Mouse (Mus musculus) fibroblast of lung, adult 2 months (primary cell): Measurements from ENCODE around the gene Fam53b.

Source experiments
- DNase-seq: peaks from one replicate; pipeline ENCODE4 v3.0.0-alpha.2; 2011; ENCODE audit warnings: low read depth

Fam53b gene

DNA sequence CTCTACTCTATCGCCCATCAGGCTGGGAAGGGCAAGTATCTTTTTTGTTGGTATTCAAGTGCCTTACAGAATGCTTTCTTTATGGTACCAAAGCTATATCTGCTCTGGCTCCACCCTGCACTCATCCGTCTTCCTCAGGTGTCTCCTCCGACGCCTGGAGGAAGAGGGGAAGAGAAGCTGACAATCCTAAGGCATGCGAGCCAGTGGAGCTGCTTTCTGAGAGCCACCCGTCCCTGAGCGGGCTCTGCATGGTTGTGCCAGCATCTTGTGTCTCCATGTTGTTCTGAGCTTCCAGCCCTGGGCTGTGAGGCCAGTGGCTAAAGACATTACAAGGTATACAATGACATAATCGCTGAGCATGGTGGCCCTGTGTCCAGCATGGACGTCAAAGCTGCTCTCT lies 79.5 kb downstream of the Fam53b start:
- no peak for DNase-seq

DNA sequence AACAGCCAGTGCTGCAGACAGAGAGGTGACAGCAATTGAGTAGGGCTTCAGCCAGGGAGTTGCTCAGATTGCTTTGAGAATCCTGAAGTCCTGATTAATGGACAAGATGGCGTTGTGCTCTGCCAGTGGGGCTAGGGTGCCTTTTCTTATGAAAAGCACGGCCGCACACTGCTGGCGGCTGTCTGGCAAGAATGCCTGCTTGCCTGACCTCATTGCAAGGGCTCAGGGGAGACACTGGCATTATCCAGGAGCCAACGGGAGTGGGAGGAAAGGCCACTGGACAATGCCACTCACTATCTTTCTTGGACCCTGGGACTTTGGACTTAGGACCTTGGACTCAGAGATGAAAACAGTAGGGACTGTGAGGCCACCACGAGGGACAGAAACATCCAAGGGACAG lies 80.2 kb downstream of the Fam53b start:
- DNase-seq: no peak

DNA sequence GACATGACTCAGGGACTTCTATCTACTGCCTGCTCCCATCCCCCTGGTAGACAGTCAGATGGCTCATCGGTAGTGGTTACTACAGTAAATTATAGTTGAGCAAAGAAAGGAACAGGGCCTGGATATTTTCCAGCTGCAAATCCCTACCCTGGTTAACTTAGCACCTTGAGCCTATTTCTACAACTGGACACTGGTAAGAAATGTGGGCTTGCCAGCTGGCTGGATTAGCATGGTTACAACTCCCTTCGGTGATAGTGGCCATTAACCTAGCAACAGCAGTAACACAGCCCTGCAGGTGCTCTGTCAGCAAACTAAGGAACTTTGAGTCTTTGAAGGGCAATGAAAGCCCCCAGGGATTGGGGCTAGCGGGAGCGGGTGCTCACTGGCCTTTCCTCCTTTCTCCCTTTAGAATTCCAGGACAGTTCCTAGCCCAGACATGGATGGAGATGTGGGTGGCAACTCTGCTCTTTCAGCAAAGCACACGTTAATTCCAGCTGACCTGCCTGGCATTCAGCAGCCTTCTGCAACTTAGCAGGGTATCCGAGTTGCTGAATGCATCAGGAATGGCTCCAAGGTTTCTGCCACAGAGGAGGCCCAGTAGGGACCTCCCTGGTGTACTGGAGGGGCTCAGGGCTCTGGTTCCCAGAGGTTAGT lies 81.4 kb downstream of the Fam53b start:
- no peak for DNase-seq

DNA sequence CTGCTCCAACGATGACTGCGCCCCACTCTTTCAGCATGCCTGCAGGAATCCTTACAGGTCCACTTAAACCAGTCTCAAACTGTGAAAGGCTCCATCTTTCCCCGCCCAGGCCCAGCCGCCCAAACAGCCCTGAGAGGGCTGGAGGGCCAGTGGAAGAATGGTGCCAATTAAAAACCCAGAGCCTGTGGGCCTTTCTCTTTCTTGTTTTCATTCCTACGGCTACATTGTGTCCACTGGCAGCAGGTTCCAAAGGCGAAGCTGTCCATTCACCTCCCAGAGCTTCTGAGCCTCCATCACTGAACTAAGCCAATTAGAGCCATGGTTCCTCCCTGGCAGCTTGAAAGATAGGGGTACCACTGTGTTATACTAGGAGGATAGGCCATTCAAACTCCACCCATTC lies 82.1 kb downstream of the Fam53b start:
- DNase-seq: no peak

DNA sequence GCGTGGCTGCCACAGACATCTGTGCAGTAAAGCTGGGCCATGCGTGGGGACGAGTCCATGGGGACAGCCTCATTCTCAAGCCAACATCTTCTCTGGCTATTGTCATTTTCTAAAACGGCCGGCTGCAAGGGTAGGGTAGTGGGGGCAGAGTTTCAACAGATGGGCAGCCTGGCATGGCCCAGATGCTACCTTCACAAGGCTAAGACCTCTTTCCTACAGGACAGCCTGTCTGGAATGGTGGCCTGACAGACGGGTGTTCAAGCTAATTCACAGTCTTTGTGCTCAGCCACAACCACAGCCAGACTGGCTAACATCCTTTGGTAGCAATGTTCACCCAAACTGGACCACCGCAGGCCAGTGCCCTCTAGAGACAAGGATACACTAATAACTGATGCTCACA lies 83.2 kb downstream of the Fam53b start:
- no peak for DNase-seq

DNA sequence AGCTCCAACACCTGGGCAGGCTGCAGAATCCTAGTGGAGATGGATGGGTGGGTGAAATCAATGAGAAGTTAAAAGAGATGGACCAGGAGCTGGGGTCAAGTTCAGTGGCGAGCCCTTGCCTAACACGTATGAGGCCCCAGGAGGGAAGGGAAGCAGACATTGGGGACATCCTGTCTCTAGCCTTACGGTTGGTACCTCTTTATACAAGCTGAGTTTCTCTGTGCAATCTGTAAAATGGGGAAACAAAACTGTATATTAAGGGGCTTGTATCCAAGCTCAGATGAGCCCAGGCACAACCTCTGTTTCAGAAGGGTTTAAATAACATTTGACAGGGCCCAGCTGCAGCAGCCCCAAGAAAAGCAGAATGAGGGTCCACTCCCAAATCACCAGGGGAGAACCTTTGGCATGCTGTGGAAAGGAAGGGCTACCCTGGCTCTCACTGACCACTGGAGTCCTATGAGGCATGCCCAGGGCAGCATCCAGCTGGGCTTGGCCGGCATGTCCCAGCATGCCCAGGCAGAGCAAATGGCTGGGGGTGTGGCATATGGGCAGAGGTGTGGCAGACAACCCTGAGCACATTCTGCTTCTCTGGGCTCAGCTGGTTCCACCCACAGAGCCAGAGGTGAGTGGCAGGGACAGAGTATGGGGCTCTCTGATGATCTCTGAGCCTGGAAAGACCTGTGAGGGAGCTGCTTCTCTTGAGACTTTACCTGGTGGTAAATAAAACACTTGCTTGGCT lies 84.4 kb downstream of the Fam53b start:
- DNase-seq: no peak

DNA sequence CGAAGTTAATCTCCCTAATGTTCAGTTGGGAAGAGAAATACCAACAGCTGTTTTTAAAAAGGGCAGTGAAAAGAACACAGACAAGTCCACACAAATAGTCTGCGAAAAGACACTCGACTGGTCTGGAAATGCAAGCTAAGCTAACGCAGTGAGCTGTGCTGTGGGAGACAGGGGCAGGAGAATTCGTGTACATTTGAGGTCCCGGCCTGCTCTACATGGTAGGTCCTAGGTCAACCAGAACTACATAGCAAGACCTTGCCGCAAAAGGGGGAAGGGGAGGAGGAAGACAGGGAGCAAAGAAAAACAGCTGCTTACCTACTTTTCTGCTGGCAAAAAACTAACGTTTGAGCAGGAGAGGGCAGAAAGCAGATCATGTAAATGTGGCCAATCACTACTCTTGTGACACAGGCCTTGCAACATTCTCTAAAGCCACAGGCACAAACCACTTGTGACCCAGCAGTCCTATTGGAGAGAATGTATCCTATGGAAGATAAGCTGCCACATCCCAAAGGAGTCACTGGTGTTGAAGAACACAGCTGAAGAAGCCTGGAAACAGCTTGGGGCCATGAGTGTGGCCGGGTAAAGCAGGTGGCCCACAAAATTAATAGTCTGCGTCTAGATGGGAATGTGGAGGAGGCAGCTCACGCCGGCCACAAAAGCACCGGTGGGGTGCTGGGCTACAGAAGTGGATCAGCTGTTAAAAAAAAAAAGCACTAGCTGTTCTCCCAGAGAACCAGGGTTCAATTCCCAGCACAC lies 87.4 kb downstream of the Fam53b start:
- no peak for DNase-seq

DNA sequence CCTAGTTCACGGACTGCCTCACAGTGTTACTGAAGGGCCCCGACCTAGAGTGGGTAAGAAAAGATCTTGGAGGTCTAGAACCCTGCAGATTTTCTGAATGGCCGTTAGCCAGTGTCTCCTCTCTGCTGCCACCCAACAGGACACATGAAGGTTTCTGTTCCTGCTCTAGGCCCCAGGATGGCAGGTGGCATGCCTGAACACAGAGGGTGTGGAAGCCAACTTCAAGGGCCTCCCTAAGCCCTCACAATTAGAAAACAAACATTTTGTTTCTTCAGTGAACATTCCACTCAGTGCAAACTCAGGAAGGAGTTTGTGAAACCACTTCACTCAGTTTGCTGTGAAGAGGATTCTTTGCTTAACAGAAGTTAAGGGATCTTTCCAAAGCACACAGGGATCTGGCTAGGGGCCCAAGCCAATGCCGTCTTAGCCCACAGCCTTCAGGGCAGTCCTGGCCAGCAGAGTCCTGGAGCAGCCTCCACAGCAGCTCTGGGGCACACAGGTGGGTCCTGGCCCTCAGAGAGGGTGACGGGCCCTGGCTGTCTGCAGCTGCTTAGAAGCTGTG lies 89.1 kb downstream of the Fam53b start:
- DNase-seq: peak; percentile 56

DNA sequence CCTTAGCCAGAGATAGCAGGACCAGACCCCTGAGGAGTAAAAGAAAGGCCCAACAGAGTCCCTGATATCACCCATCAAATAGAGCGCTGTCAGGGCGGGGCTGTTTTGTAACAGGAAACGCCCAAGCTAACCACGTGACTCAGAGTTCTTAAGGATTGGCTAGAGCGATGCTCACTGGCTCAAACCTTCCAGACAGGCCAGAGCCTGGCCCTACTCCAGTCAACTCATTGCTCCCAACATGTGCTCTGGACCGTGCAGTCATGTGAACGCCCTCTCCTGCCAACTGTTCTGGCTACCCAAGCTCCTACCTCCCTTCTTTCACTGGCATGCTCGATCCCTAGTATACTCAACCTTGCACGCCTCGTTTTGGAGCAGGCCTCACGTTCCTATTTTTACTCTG lies 89.8 kb downstream of the Fam53b start:
- DNase-seq: peak; percentile 99

DNA sequence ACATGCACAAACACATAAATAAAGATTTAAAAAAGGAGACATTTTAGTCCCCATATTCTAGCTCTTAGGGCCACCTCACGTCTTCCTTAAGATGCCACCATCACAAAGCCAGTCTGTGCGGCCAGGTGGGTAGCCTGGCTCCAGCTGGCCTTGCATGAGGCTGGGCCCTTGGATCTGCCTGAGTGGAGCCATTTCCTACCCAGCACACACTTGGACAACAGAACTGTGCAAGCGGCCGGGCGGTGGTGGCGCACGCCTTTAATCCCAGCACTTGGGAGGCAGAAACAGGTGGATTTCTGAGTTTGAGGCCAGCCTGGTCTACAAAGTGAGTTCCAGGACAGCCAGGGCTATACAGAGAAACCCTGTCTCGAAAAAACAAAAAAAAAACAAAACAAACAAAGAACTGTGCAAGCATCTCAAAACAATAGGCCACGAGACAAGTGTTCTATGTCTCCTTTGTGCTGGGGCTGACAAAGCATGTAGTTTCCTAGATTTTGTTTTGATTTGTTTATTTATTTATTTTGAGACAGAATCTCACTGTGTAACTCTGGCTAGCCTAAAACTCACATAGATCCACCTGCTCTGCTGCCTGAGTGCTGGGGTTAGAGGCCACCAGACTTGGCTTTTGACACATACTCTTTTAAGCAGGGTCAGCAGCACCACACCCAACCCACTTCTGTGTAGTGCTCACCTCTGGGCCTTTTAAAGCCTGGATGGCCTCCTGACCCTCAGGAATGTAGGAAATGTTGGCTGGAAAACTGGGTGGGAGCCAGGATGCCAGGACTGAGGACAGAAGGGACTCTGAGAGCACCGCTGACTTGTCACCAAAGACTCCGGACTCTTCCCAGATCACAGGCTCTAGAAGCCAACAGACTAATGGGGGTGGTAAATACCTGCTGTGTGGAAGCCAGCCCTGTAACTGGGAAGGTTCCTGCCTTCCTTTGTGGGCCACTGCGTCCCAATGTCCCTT lies 91.0 kb downstream of the Fam53b start:
- DNase-seq: no peak

DNA sequence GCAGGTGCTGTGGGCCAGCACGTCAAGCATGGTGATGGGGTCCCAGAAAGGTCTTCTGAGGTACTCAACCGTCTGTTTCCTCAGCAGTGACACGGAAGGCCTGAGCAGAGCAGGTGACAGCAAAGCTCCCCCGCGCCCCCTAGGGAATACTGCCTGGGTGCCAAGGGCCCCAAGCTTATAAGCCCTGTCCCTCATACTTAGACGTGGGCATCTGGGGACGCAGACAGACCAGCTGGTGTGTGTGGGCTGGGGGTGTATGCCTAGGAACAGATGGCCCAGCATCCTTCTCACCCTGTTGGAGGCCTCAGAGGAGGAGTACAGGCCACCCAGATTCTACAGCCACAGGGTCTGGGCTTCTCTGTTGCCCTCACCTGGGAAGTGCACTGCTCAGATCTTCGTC lies 93.1 kb downstream of the Fam53b start:
- DNase-seq: no peak

DNA sequence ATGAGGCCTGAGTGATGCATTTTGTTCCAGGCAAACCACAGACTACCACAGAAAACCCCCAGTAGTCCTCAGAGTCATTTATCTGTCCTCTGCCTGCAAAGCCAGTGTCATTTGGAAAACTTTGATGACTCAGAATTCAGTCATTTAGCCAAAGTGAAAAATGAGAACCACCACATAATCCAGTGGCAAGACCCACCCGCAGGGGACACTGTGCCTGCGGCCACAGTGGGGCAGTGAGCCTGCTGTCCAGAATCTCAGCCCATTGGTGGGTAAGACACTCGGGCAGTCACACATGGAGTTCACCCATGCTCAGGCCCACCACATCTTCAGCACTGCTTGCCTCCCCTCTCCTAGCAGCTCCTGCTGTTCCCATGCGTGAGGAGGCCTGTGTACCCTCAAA lies 94.1 kb downstream of the Fam53b start:
- DNase-seq: no peak

DNA sequence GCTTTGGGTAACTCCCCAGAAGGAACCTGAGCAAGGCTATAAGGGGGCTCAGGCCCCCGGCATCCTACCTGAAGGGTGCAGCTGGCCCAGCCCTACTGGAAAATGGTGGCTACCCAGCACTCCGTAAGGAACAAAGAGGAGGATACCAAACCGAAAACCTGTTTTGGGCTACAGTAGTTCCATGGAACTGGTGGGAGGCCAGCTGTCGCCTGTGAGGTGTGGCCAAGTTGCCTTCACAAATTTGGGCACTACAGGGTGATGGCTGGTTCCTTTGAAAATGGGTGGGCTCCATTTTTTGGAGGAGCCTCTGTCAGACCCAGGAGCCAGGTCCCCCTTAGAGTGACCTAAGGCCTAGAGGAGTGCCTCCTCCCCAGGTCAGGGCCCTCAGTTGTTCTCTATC lies 98.4 kb downstream of the Fam53b start:
- no peak for DNase-seq

DNA sequence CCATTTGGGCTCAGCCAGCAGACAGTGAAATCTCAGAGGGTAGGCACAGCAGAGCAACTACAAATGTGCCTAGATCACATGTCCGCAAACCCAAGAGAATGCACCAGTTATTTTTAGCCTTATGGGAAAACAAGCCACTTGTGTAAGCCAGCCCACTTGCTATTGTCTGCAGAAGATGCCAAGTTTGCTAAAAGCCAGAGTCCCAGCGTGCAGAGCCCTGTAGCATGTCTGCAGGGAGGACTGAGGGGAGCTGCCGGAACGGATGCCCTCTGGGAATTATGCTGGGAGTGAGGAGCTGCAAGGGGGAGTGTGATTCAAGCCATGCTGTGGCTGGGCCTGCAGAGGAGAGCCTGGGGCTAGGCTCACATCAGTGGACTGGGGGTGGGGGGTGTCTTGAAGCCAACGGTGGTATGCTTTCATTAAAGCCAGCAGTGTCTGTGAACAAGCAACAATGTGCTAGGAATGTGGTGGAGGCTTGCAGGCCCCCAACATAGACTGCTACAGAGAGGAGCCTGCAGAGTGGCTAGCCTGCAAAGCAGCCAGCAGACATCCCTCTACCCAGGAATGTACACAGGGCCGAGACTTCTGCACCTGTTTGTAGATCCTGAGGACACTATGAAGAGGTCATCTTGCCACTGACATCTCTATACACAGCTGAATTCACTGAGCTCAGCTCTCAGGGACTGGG lies 99.3 kb downstream of the Fam53b start:
- DNase-seq: peak; percentile 76

DNA sequence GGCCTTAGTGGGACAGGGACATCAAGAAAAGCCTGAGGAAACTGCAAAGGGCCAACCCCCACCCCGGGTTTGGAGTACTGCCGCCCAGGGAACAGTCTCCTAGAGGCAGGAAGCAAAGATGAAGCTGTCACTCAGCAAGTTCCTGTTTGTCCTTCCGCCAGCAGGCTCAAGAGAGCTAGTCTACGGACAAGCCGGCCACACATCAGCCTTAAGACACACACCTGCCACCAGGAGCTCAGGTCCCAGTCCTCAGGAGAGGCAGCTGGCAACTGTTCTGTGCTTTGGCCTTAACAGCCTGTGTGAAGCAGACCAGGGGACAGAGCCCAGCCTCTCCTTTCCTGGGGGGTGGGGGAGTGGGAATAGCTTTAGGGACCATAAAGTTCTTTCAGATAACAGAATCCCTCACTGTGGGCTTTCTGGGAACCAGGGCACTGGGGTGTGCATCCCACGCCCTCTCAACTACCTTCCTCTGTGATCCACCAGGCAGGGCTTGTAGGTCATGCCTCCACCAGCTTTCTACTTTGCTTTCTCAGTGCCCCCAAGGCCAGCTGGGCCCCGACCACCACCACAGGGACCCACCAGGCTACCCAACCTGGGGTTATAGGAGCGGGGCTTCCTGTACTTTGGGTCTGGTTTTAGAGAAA lies 100.1 kb downstream of the Fam53b start:
- no peak for DNase-seq

DNA sequence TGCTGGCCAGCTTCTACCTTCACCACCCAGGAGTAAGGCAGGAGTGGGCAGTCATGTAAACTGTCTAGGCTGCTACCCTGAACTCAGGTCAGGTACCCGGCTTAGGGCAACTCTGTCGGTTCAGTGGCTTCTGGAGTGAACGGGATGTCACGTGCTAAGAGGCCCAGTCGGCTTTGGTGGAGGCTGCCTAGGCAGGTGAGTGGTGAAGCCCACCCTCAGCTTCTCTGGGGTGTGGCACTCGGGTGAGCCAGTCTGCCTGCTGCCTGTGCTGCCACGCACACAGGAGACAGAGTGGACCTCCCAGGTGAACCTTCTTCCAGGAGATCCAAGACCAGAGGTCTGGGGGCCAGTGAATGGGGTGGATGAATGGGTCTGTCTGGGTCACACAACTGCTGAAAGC lies 100.7 kb downstream of the Fam53b start:
- no peak for DNase-seq

DNA sequence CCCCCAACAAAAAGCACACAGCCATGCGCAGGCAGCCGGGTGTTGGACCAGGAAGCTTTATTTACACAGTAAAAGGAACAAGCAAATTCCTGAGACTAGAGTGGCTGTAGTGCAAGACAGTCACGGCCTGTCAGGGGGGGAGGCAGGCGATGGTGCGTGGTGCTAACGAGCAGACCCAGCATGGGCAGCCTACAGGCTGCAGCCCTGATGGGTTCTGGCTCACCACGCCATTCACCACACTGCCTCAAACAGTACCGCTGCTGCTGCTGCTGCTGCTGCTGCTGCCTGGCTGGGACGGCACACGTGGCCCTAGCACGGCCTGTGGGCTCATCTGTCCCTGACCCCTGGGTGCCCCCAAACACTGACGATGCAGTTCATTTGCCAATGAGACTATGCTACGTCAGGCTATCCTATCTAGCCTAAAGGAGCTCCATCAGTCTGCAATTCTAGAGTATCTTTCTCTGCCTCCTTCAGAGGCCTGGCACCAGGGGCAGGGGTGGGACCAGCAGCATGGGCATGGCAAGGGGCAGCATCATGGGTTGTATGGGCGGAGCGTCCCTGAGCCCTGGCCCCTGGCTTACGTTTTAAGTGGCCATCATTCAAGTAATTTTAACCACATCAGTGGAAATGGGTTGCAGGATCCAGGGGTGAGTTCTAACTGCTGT lies 101.5 kb downstream of the Fam53b start:
- DNase-seq: no peak

DNA sequence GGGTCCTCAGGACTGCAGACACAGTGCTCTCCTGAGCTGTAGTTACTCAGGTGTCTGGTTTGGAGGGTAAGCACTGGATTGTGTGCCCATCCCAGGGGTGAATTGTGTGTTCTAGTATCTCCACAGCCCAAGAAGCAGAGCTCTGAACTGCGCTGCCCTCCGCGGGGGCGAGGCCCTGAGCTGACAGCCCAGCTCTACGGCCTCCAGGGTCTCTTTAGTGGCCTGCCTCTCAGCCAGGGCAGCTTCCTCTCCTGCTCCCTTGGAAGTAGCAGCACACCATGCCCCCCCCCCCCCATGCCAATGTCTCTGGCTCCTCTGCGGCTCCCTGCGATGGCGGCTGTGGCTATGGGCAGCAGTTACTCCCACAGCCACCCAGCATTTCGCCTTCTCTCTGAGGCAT lies 102.1 kb downstream of the Fam53b start:
- no peak for DNase-seq

DNA sequence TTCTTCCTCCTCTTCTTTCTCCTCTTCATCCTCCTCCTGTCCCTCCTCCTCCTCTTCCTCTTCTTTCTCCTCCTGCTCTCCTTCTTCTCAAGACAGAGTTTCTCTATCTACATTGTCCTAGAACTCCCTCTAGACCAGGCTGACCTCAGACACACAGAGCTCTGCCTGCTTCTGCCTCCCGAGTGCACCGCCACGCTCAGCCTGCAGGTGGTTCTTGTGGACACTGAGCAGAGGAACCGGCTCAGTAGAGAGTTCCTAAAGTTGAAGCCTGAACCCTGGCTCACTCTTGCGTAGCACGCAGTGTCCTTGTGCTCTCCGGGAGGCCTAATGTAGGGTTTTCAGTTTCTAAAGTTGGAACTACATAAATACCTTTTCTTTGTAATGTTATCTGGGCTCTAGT lies 108.6 kb downstream of the Fam53b start:
- DNase-seq: no peak

DNA sequence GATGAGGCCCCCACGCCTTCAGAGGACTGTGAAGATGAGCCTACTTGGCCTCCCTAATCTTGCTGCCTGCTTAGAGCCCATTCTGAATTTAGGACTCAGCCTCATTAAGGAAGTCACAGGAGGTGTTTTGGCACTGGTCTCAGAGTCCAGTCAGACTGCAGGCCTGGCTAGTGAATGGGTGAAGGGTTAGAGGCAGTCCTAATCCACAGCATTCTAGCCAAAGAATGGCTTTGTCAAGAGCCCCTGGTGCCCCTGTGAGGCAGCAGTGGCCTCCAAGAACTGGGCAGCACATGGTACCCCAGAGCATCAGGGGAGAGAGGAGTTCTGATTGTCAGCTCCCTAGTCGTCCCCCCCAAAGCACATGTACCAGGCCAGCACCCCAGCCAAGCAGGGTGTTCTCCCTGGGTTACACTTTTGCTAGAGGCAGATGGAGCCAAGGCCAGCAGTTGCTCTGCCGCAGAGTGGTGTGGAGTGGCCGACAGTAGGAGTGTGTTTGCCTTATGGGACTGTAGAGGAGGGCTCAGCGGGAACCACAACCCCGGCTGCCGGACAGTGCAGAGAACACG lies 109.3 kb downstream of the Fam53b start:
- DNase-seq: no peak
